Mouse (Mus musculus) liver, embryonic 14.5 days (tissue): ENCODE measurements around the gene Smyd3. TPM values are rescaled to one million over a fixed set of nuclear protein-coding genes. Genes with fewer than 3 reads are reported as not detected.

Source experiments
- ATAC-seq: fragments of 200-750 bp; cut with Nextera tagmentation; 2 replicates; pipeline ENCODE4 v1.8.0; 2017; ENCODE audit warnings: moderate number of reproducible peaks, mild to moderate bottlenecking, moderate library complexity; ENCODE audit not compliant: insufficient read depth
- DNase-seq, 3 experiments: peaks; one replicate each; pipeline ENCODE4 v3.0.0-alpha.2; 2012 to 2013; ENCODE audit warnings: low read depth in 3 of 3, low spot score in 3 of 3
- H3K27ac ChIP-seq: fragments of 300-500 bp; sonication (generic); 2 replicates; pipeline ENCODE4 v1.5.1; 2014; ENCODE audit warnings: moderate library complexity, mild to moderate bottlenecking, control low read depth, inconsistent platforms
- H3K27me3 ChIP-seq: fragments of 300-500 bp; sonication (generic); 2 replicates; pipeline ENCODE4 v1.6.1; 2014; ENCODE audit warnings: mild to moderate bottlenecking, low read length, moderate library complexity; ENCODE audit not compliant: control insufficient read depth, insufficient read depth
- H3K36me3 ChIP-seq: fragments of 300-500 bp; sonication (generic); replicated peaks from 2 replicates; pipeline ENCODE4 v1.6.1; 2014; ENCODE audit warnings: low read depth; ENCODE audit not compliant: control insufficient read depth, insufficient read depth
- H3K4me1 ChIP-seq, 2 experiments: fragments of 200-500 bp in 1 of 2; fragments of 300-500 bp in 1 of 2; sonication (generic) in 1 of 2; replicated peaks; 2 replicates each; pipeline ENCODE4 v1.6.1; 2012 to 2014; ENCODE audit warnings: antibody characterized with exemption in 1 of 2, inconsistent platforms in 1 of 2, low read length in 1 of 2; ENCODE audit not compliant: control insufficient read depth in 2 of 2, insufficient read depth in 2 of 2
- H3K4me2 ChIP-seq: fragments of 300-500 bp; sonication (generic); 2 replicates; pipeline ENCODE4 v1.6.1; 2014; ENCODE audit warnings: low read depth, mild to moderate bottlenecking, control low read depth, moderate library complexity
- H3K4me3 ChIP-seq, 2 experiments: fragments of 200-500 bp in 1 of 2; fragments of 300-500 bp in 1 of 2; sonication (generic) in 1 of 2; 2 replicates each; pipeline ENCODE4 v1.5.1; 2012 to 2014; ENCODE audit warnings: low read depth in 2 of 2, low read length in 2 of 2, mild to moderate bottlenecking in 2 of 2, control low read depth in 1 of 2, inconsistent platforms in 1 of 2, moderate library complexity in 1 of 2; ENCODE audit not compliant: insufficient read depth in 1 of 2
- H3K9ac ChIP-seq: fragments of 300-500 bp; sonication (generic); replicated peaks from 2 replicates; pipeline ENCODE4 v1.6.1; 2014; ENCODE audit warnings: mild to moderate bottlenecking, control low read depth, moderate library complexity
- H3K9me3 ChIP-seq: fragments of 300-500 bp; sonication (generic); 2 replicates; pipeline ENCODE4 v1.6.1; 2016; ENCODE audit warnings: low read length, mixed read lengths; ENCODE audit not compliant: control insufficient read depth
- CTCF ChIP-seq: IDR thresholded peaks from 2 replicates; pipeline ENCODE4 v1.5.1; 2016; ENCODE audit warnings: antibody characterized with exemption, low read depth, control low read depth
- EP300 ChIP-seq: IDR thresholded peaks from 2 replicates; pipeline ENCODE4 v1.6.1; 2016; ENCODE audit warnings: antibody characterized with exemption, low read depth
- WGBS: fragments of 180-500 bp; shearing (Covaris S2); extraction: QIAGEN DNeasy Blood & Tissue Kit; methylation state at CpG from one replicate; pipeline ENCODE4 v1.1.7; 2014; ENCODE audit not compliant: insufficient replicate concordance; 5-methylcytosine and 5-hydroxymethylcytosine counted together
- polyA plus RNA-seq, 2 experiments: library from polyadenylated mRNA; depleted of rRNA in 1 of 2; stranded (reverse) in 1 of 2; unstranded in 1 of 2; fragments of >200 nt; fragmentation: Nextera tagmentation in 1 of 2; extraction: Ambion mirVana in 1 of 2; gene quantifications; 2 replicates each; pipeline versions ENCODE4 v1.2.1 to v1.2.3; 2012 to 2014

Gene Smyd3
- polyA plus RNA-seq, 2 experiments: 2.6 to 6.6 TPM

DNA sequence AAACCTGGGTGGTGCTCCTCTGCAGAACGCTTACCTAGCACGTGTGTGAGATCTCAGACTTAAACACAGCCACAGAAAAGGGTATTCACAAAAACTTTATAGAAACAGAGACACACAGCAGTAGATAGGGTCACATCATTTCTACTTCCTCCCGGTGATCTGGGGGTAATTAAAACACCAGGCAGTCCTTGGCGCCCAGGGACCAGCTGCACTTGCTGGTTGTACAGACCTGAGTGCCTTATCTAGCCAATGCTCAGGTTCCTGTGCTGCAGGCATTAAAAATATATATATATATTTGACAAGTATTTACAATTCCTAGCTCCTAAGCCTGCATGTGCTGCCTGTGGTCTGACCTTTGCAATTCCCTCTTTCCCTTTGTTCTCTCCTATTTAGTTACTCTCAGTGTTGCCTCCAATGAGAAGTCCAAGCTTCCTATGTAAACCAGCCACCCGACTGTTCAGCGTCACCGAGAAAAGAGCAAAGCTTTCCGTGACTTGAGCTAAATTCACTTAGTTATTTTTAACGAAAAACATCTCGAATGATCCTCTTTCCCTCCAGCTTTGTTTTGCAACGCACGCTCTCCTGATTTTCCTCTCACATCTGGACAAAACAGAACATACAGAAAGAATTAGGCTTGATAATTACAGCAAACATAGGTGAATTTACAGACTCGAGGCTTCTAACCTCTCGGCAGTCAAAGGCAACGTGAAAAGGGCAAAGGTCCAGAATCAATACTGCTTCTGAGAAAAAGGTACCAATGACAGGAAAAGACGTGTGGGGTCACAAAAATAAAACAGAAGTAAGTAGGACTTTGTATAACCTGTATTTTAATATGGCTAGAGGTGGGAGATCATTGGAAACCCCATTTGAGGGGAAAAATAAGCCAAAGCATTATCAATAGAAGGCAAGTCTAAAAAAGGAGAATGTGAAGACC, 409.8 kb downstream of the Smyd3 start:
- WGBS: 52% methylated on average over 16 of the region's 16 CpGs
- TF ChIP-seq CTCF (no peak), EP300 (no peak)
- H3K36me3 ChIP-seq: no peaks in the 10 kb centered on the region
- no peak overlapping the region for H3K9ac ChIP-seq
- peaks cover 0 to 16% of the 10 kb centered on the region in 2 experiments; a peak in 3 of 4 replicates for H3K4me1 ChIP-seq
- H3K9me3 ChIP-seq: no peaks in the 10 kb centered on the region
- DNase-seq (no peak), ATAC-seq (no peak; the same call in 1 of the 2 replicates)
- no peak overlapping the region for H3K27ac ChIP-seq
- H3K4me3 ChIP-seq: peak overlapping the region in 1 of 2 experiments; percentile 8; a peak in 1 of 4 replicates
- H3K4me2 ChIP-seq: peak overlapping the region; percentile 48
- H3K27me3 ChIP-seq: no peaks in the 10 kb centered on the region

DNA sequence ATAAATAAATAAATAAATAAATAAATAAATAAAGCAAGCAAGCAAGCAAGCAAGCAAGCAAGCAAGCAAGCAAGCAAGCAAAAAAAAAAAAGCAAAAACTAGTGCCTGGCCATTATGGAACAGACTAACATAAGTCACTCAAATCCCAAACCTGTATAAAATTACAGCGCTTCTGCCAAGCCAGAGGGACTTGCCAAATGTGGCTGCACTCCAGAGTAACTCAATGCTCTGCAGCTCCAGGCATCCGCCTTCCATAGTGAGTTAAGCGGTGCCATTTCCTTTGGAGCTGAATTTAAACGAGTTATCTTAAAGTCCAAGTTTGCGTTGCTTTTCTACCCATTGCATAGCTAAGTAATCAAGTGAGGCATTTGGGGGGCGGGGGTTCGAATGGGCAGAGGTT, 410.6 kb downstream of the Smyd3 start:
- H3K9ac ChIP-seq: no peak overlapping the region
- ATAC-seq (no peak), DNase-seq (no peak)
- H3K36me3 ChIP-seq: no peaks in the 10 kb centered on the region
- H3K27me3 ChIP-seq: no peaks in the 10 kb centered on the region
- 66% methylated on average over 7 of the region's 7 CpGs for WGBS
- H3K4me1 ChIP-seq: peaks cover 0 to 16% of the 10 kb centered on the region in 2 experiments; a peak in 3 of 4 replicates
- H3K4me2 ChIP-seq: no peak overlapping the region
- no peak overlapping the region for H3K27ac ChIP-seq
- H3K9me3 ChIP-seq: no peaks in the 10 kb centered on the region
- H3K4me3 ChIP-seq: no peak overlapping the region
- TF ChIP-seq EP300: no peak

DNA sequence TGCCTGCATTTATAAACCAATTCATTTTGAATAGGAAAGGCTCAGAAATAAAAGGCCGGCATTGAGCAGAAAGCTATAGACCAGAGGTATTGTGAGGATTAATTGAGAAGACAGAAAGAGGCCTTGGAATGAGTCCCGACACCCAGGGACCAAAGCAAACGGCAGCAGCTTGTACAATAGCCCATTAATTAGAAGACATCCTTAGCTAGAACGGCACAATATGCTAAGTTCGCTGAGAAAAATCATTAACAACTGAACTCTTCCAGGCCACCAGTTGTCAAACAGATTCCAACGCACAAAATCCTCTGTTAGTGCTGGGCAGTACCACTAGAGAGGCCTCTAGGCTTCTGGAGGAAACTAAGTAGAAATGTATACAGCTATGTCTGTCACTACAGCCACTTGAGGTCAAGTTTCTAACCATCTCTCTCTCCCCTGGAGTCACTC, 411.1 kb downstream of the Smyd3 start:
- Histone ChIP-seq H3K4me3 (no peak overlapping the region), H3K36me3 (no peaks in the 10 kb centered on the region), H3K27ac (no peak overlapping the region), H3K9ac (no peak overlapping the region), H3K4me1 (peaks cover 0 to 16% of the 10 kb centered on the region in 2 experiments; a peak in 3 of 4 replicates), H3K4me2 (no peak overlapping the region), H3K27me3 (no peaks in the 10 kb centered on the region), H3K9me3 (no peaks in the 10 kb centered on the region)
- 69% methylated on average over 6 of the region's 6 CpGs for WGBS
- no peak for ATAC-seq
- no peak for DNase-seq
- TF ChIP-seq CTCF: no peak
- TF ChIP-seq EP300: no peak

DNA sequence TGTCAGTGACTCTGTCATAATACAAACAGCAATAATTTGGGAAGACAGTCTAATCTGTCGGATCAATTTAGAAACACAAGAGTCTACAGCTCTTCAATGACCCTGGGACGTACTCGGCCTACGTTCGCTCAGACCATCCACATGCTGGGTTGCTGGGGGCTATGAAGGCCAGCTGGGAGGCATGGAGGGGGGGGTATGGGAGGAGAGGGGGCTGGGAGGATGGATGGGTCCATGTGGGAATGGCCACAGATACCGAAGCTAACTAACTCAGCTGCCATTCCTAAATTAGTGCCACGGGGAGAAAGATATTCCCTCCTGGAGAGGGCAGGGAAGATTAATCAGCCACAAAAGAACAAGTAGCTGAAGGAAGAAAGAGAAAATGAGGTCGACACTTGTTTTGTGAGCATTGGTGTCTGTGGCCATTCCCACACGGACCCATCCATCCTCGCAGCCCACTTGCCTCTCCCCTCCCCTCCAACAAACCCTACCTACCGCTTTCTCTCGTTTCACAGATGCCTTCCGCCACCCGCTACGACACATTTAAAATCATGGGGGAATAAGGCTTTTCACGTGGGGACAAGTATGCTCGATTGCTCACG, 411.6 kb downstream of the Smyd3 start:
- Histone ChIP-seq H3K36me3 (no peaks in the 10 kb centered on the region), H3K27me3 (no peaks in the 10 kb centered on the region), H3K9ac (no peak overlapping the region), H3K4me3 (no peak overlapping the region), H3K4me2 (no peak overlapping the region), H3K4me1 (peaks cover 0 to 16% of the 10 kb centered on the region in 2 experiments; a peak in 3 of 4 replicates), H3K9me3 (no peaks in the 10 kb centered on the region), H3K27ac (no peak overlapping the region)
- 79% methylated on average over 18 of the region's 18 CpGs for WGBS
- TF ChIP-seq CTCF (no peak), EP300 (no peak)
- DNase-seq: no peak
- no peak for ATAC-seq

DNA sequence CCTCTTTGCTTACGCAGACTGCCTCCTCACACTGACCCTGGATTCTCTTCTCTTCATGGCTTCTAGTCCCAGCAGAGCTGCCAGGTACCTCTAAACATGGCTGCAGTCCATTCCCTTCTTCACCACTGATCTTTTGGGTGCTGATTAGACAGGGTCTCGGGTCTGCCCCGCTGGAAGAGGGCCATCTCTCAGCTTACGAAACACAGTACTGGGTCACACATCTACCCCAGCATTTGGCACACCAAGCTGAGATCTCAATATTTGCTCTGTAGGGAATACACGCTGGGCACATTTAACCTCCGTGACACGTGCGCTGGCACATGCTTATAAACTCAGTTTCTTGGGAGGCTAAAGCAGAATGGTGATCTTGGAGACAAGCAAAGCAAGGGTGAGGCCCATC, 413.4 kb downstream of the Smyd3 start:
- ATAC-seq (no peak), DNase-seq (no peak)
- no peaks in the 10 kb centered on the region for H3K9me3 ChIP-seq

More for the DNA sequence above, 413.4 kb downstream of the Smyd3 start:
- WGBS: 79% methylated on average over 8 of the region's 8 CpGs
- no peak overlapping the region for H3K27ac ChIP-seq
- peaks cover 0 to 16% of the 10 kb centered on the region in 2 experiments; a peak in 3 of 4 replicates for H3K4me1 ChIP-seq
- H3K36me3 ChIP-seq: no peaks in the 10 kb centered on the region
- H3K9ac ChIP-seq: no peak overlapping the region
- TF ChIP-seq EP300 (no peak), CTCF (no peak)
- no peak overlapping the region for H3K4me3 ChIP-seq
- H3K27me3 ChIP-seq: no peaks in the 10 kb centered on the region
- no peak overlapping the region for H3K4me2 ChIP-seq
